47 mouse cellular contexts compared by ENCODE assay signal in the genomic region with DNA sequence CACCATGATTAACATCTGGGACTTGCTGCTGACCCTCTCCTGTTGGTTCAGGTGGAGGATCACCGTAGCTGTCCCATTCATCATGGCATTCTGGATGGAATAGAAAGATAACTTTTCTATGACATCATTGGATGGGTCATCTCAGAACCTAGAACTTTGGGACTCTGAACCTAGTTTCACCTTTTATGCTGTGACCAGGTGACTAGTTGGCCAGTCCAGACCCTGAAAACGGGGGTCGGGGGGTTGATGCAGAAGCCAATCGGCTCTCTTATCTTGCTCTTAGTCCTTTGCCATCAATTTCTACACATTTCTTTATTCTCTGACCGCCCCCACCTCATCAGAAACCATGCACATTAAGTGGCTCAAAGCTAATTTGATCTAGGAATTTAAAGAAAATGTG. TPM values are rescaled to one million over a fixed set of nuclear protein-coding genes. Genes with fewer than 3 reads are reported as not detected.
"Had no signal": no experiment of that assay in that cellular context is flagged by ENCODE, and none has a peak within 500 bp of the region (broad histone marks: within the 10 kb centered on the region; RNA-seq: fewer than 3 reads in every experiment).

A gene (minus strand): TSS at position 101 of the 400 bp plus-strand sequence.

- H3K27me3 ChIP-seq: limb, embryonic 12.5 days; limb, embryonic 13.5 days; limb, embryonic 15.5 days; liver, embryonic 12.5 days; liver, embryonic 13.5 days; liver, embryonic 15.5 days; lung, embryonic 15.5 days; midbrain, embryonic 12.5 days; midbrain, embryonic 13.5 days; midbrain, embryonic 15.5 days had no signal

- H3K36me3 ChIP-seq: limb, embryonic 10.5 days; limb, embryonic 12.5 days; limb, embryonic 13.5 days; limb, embryonic 15.5 days; liver, embryonic 12.5 days; liver, embryonic 13.5 days; liver, embryonic 15.5 days; lung, embryonic 15.5 days; midbrain, embryonic 10.5 days; midbrain, embryonic 12.5 days; midbrain, embryonic 13.5 days; midbrain, embryonic 15.5 days had no signal

- H3K4me3 ChIP-seq: left cerebral cortex, adult 2 months; limb, embryonic 10.5 days; limb, embryonic 12.5 days; limb, embryonic 13.5 days; limb, embryonic 15.5 days; liver, embryonic 12.5 days; liver, embryonic 13.5 days; liver, embryonic 15.5 days; lung, embryonic 15.5 days; megakaryocyte, embryonic 14.5 days; midbrain, embryonic 10.5 days; midbrain, embryonic 12.5 days; midbrain, embryonic 13.5 days; midbrain, embryonic 15.5 days; myocyte had no signal

- DNase-seq: left cerebral cortex, postnatal 4 days; liver; liver, embryonic 13.5 days; liver, postnatal 0 days; lung, adult 18-20 months; lung, adult 2 months; lung, embryonic 14.5 days; lung, postnatal 10 days; lung, postnatal 14 days; lung, postnatal 36 days; lung, postnatal 4 days; midbrain, embryonic 14.5 days had no signal

- H3K27ac ChIP-seq: left cerebral cortex, adult 2 months; limb, embryonic 10.5 days; limb, embryonic 12.5 days; limb, embryonic 13.5 days; limb, embryonic 15.5 days; liver, embryonic 12.5 days; liver, embryonic 13.5 days; liver, embryonic 14.5 days; liver, embryonic 15.5 days; lung, embryonic 15.5 days; macrophage; midbrain, embryonic 10.5 days; midbrain, embryonic 12.5 days; midbrain, embryonic 13.5 days; midbrain, embryonic 15.5 days had no signal

- H3K9ac ChIP-seq: limb, embryonic 12.5 days; limb, embryonic 13.5 days; limb, embryonic 15.5 days; liver, embryonic 12.5 days; liver, embryonic 13.5 days; liver, embryonic 14.5 days; liver, embryonic 15.5 days; liver, postnatal 0 days; lung, embryonic 14.5 days; lung, embryonic 15.5 days; midbrain, embryonic 12.5 days; midbrain, embryonic 13.5 days; midbrain, embryonic 15.5 days had no signal

- H3K4me1 ChIP-seq: limb, embryonic 10.5 days; limb, embryonic 12.5 days; limb, embryonic 13.5 days; limb, embryonic 15.5 days; liver, embryonic 12.5 days; liver, embryonic 13.5 days; liver, embryonic 15.5 days; lung, embryonic 15.5 days; megakaryocyte, embryonic 14.5 days; midbrain, embryonic 10.5 days; midbrain, embryonic 12.5 days; midbrain, embryonic 13.5 days; midbrain, embryonic 15.5 days had no signal

RNA-seq across cellular contexts. Expression of the gene that starts here (rescaled TPM):
- total RNA-seq: left cerebral cortex, adult 2 months; left cerebral cortex, adult 8-10 months; left cerebral cortex, postnatal 10 days; left cerebral cortex, postnatal 14 days; left cerebral cortex, postnatal 25 days; left cerebral cortex, postnatal 36 days; left cerebral cortex, postnatal 4 days; liver, adult 2 months; megakaryocyte progenitor cell, adult 5-6 weeks; megakaryocyte, adult 5-6 weeks; megakaryocyte-erythroid progenitor cell, adult 5-6 weeks; midbrain, postnatal 0 days; monocyte, adult 5-6 weeks had no signal
- polyA plus RNA-seq: limb, embryonic 10.5 days; limb, embryonic 11.5 days; limb, embryonic 12.5 days; limb, embryonic 13.5 days; limb, embryonic 14.5 days; limb, embryonic 15.5 days; liver, adult 2 months; liver, embryonic 11.5 days; liver, embryonic 12.5 days; liver, embryonic 13.5 days; liver, embryonic 14.5 days; liver, embryonic 15.5 days; liver, embryonic 16.5 days; liver, postnatal 0 days; lung, adult 2 months; lung, embryonic 14.5 days; lung, embryonic 15.5 days; lung, embryonic 16.5 days; lung, postnatal 0 days; macrophage; midbrain, embryonic 10.5 days; midbrain, embryonic 11.5 days; midbrain, embryonic 12.5 days; midbrain, embryonic 13.5 days; midbrain, embryonic 14.5 days; midbrain, embryonic 15.5 days; midbrain, embryonic 16.5 days; midbrain, postnatal 0 days; myocyte had no signal
